Comparison of ENCODE assay signal across 23 mouse cellular contexts in genomic region chr2:110199648-110200047, GRCm38 (mm10).
"Had no signal": no experiment of that assay in that cellular context is flagged by ENCODE, and none has a peak within 500 bp of the region (broad histone marks: within the 10 kb centered on the region; RNA-seq: fewer than 3 reads in every experiment).

No protein-coding gene starts in this region.

- H3K27ac ChIP-seq: heart, embryonic 10.5 days; heart, embryonic 13.5 days; heart, embryonic 15.5 days; hindbrain, embryonic 13.5 days; hindbrain, embryonic 15.5 days; intestine, embryonic 15.5 days; layer of hippocampus, adult 2 months; limb, embryonic 13.5 days; limb, embryonic 15.5 days; liver, embryonic 12.5 days had no signal

- H3K27me3 ChIP-seq: heart, embryonic 15.5 days; hindbrain, embryonic 15.5 days; intestine, embryonic 15.5 days; limb, embryonic 13.5 days; limb, embryonic 15.5 days; liver, embryonic 12.5 days had no signal

- ATAC-seq: inflammation-experienced regulatory T-cells, adult 6 months; intestine, embryonic 15.5 days; intestine, postnatal 0 days; liver, embryonic 12.5 days had no signal

- H3K9me3 ChIP-seq: heart, embryonic 10.5 days; heart, embryonic 13.5 days; heart, embryonic 15.5 days; hindbrain, embryonic 13.5 days; hindbrain, embryonic 15.5 days; intestine, embryonic 15.5 days; limb, embryonic 13.5 days; limb, embryonic 15.5 days; liver, embryonic 12.5 days had no signal

- H3K4me3 ChIP-seq: heart, embryonic 10.5 days; heart, embryonic 13.5 days; heart, embryonic 15.5 days; hindbrain, embryonic 13.5 days; hindbrain, embryonic 15.5 days; intestine, embryonic 15.5 days; layer of hippocampus, adult 2 months; limb, embryonic 13.5 days; limb, embryonic 15.5 days; liver, embryonic 12.5 days had no signal

- H3K4me2 ChIP-seq: heart, embryonic 13.5 days; heart, embryonic 15.5 days; hindbrain, embryonic 13.5 days; hindbrain, embryonic 15.5 days; intestine, embryonic 15.5 days; limb, embryonic 13.5 days; limb, embryonic 15.5 days; liver, embryonic 12.5 days had no signal

- H3K36me3 ChIP-seq: heart, embryonic 10.5 days; heart, embryonic 13.5 days; heart, embryonic 15.5 days; hindbrain, embryonic 13.5 days; hindbrain, embryonic 15.5 days; intestine, embryonic 15.5 days; limb, embryonic 13.5 days; limb, embryonic 15.5 days; liver, embryonic 12.5 days had no signal

- DNase-seq: gastrocnemius, postnatal 14 days; gastrocnemius, postnatal 36 days; heart, adult 18-20 months; heart, postnatal 14 days; heart, postnatal 36 days; kidney, adult 18-20 months; kidney, adult 8-10 months; kidney, postnatal 10 days; kidney, postnatal 25 days; kidney, postnatal 4 days; left cerebral cortex, postnatal 4 days had no signal

- H3K9ac ChIP-seq: heart, embryonic 13.5 days; heart, embryonic 15.5 days; hindbrain, embryonic 13.5 days; hindbrain, embryonic 15.5 days; intestine, embryonic 15.5 days; limb, embryonic 13.5 days; limb, embryonic 15.5 days; liver, embryonic 12.5 days had no signal
